Mouse (Mus musculus) heart, postnatal 25 days (tissue): ENCODE measurements around the gene Abr. TPM values are rescaled to one million over a fixed set of nuclear protein-coding genes. Genes with fewer than 3 reads are reported as not detected.
A peak's percentile ranks its signal among the peaks of the same experiment; 100 is the strongest.

Source experiments
- DNase-seq: peaks from one replicate; pipeline ENCODE4 v3.0.0; 2022; ENCODE audit warnings: low spot score
- intact Hi-C: fragments of 180-260 bp; cut with DNase I; formaldehyde crosslinking; loops from one replicate; pipeline ENCODE4 v1.15.1; 2025
- total RNA-seq, 2 experiments: library from RNA; stranded (reverse); gene quantifications; 2 replicates each; pipeline ENCODE4 v1.2.3; 2021

Gene Abr
- total RNA-seq, 2 experiments from 2014 or later = 26.2 to 29.5 TPM

DNA sequence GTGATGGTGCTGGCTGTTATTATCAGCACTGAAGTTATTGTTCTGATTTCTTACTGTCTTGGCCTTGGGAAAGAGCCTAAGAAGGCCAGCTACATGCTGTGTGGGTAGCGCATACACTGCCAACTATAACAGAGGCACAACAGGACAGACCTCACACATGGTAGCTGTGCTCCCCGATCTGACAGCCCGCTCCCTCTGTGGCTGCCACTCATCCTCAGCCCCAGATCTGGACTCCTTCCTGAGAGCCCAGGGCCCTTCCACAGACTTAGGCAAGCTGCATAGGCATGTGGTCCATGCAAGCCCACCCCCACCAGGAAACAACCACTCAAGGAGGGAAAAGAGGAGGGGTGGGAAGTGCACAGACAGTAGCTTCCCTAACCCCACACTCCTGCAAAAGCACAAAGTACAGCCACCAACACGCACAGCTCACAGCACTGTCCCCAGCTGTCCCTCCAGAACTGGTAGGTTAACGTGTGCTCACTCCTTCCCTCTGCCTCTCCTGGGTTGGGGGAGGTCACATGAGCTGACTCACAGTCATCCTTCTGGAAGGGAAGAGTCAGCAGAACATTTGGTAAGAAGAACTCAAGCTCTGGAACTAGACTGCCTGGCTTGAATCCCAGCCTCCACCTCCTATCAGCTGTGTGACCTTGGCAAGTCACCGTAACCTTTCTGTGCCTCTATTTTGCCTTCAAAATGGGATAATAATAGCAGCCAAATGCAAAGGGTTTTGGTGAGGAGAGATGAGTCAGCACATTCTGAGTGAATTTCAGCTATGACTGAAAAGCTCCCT lies 92.6 kb downstream of the Abr start:
- no peak for DNase-seq
- intact Hi-C loops = no loop called here

GRCm38 (mm10) chr11:76525646-76526351 lies 96.3 kb downstream of the Abr start:
- intact Hi-C loops = loop anchor here (1.0 kb wide), 1 partner anchor 53 kb away; no protein-coding TSS in a partner anchor
- DNase-seq = no peak

GRCm38 (mm10) chr11:76524947-76525346 lies 97.2 kb downstream of the Abr start:
- DNase-seq = no peak
- intact Hi-C loops = loop anchor here (1.0 to 5.0 kb wide), 2 partner anchors 53 to 122 kb away; no protein-coding TSS in a partner anchor

- intact Hi-C loops = loop anchor here (5.0 kb wide), 1 partner anchor 124 kb away; no protein-coding TSS in a partner anchor
- DNase-seq = no peak
These were observed 98.8 kb downstream of the Abr start for GRCm38 (mm10) chr11:76523356-76523755.

- DNase-seq = no peak
- intact Hi-C loops = loop anchor here (5.0 kb wide), 1 partner anchor 126 kb away; no protein-coding TSS in a partner anchor
These were observed 101.2 kb downstream of the Abr start for GRCm38 (mm10) chr11:76520889-76521288.

- intact Hi-C loops = no loop called here
- no peak for DNase-seq
These were observed 103.5 kb downstream of the Abr start for GRCm38 (mm10) chr11:76518613-76519012.

DNA sequence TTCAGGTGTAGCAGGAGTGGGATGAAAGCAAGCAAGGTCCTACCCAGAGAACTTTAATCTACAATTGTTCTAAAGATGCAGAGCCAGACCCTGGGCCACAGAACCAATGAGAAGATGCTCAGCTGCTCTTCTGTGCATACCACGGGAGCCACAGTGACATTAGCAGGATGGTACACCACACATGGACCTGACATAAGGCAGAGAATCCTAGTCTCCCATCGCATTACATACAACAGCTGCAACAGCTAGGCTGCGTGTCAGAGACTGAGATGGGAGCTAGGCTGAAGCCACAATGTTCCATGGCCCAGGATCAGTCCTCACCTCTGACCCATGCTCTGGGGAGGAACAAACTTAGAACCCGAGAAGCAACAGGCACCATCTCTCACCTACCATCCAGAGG lies 104.0 kb downstream of the Abr start:
- no peak for DNase-seq
- intact Hi-C loops = no loop called here

- no peak for DNase-seq
- intact Hi-C loops = no loop called here
These were observed 105.2 kb downstream of the Abr start for GRCm38 (mm10) chr11:76516951-76517350.

GRCm38 (mm10) chr11:76515123-76515522 lies 107.0 kb downstream of the Abr start:
- DNase-seq = no peak
- intact Hi-C loops = no loop called here

GRCm38 (mm10) chr11:76510977-76511376 lies 111.1 kb downstream of the Abr start:
- DNase-seq = no peak
- intact Hi-C loops = loop anchor here (5.0 kb wide), 1 partner anchor 54 kb away; no protein-coding TSS in a partner anchor

DNA sequence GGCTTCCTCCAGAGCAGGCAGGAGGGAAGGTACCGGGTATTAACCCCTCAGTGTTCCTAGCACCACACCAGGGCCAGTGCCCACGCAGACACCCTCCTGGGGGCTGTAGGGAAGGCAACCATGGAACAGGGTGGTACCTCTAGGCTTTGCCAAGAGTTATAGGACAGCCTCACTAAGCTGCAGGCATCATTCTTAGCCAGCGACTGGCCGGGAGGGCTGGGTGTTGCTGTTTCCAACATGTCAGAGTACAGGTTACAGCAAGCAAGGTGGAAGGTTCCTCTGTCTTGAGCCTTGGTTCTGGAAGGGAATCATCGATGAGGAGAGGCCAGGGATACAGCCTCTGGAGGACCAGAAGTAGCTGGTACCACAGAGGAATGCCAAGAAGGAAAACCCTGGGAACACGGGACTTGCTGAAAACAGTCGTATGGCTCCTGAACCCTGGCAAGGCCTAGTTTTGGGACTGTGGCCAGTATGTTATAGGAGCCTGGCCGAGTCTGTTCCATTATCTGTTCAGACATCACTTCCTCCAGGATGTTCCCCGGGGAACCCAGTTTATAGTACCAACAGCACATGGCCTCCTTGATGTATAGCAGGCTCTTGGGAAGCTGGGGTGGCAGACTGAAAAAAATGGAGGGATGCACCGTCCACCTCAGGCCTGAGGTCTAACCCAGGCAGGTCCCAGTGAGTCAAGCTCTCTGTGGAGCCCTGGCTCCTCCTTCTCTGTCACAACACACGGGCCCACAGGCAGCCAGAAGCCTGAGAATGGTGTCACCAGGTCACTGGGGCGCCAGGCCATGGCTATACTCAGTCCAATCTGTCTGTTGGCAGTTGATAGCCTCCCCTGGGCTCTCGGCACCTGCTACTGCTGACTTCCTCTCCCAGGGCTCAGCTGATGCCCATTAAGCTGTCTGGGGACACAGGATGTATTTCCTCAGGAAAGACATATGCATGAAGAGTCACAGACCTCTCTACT lies 112.1 kb downstream of the Abr start:
- DNase-seq = no peak
- intact Hi-C loops = loop anchor here (5.0 to 10.0 kb wide), 2 partner anchors 53 to 1675 kb away; partner anchors contain the start of gene Mnt

- no peak for DNase-seq
- intact Hi-C loops = loop anchor here (10.0 kb wide), 1 partner anchor 1674 kb away; the partner anchor contains the start of gene Mnt
These were observed 113.1 kb downstream of the Abr start for GRCm38 (mm10) chr11:76508831-76509595.

DNA sequence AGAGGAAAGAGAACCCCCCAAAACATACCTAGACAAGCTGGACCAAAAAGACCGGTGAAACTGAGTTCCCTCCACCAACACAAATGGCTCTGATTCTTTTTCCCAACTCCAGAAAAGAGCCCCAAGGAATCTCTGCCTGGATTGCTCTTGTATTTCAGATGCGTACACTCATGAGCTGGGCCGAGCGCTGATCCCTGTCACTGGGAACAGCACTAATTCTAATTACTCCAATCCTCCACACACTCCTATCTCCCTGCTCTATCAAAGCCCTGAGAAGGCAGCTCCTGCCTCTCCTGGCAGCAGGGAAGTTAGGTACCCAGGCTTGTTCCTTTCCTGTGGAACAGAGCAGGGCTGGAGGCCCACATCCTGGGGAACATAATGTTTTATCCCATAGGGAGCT lies 114.0 kb downstream of the Abr start:
- DNase-seq = no peak
- intact Hi-C loops = loop anchor here (10.0 kb wide), 1 partner anchor 1673 kb away; the partner anchor contains the start of gene Mnt

DNA sequence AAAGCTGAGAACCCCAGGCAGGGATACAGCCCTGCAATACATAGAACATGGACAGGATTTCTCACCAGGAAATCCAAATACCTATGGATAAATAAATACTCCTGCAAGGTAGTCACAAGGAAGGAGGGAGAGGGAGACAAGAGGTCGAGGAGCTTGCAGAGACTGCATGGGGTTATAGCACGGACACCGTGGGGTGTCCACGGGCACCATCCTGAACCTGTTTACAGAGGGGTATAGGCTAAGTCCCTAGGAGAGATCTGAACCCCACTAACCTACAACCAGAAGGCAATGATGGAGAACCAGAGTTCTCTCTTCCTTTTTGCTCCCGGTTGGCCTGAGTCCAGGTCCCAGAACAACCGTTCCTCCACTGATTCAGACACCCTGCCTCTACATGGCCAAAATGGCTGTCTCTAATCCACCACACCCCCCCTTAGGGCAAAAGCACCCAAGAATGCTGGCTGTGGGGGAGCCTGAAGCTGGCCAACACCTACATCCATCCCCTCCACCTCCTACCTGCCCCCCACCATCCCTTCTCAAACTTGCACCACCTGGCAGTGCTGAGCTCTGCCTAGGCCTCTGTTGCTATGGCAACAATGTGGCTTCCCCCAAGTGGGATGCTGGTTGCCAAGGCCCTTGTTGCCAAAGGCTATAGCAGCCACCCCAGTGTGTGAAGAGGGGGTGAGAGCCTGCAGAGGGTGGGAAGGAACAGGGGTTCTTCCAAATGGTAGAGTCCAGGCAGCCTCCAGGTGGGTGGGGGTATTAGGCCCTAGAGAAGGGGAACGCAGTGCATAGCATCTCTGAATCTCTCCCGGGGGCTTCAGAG lies 114.6 kb downstream of the Abr start:
- no peak for DNase-seq
- intact Hi-C loops = loop anchor here (2.0 to 10.0 kb wide), 2 partner anchors 71 to 1673 kb away; partner anchors contain the start of gene Mnt

DNA sequence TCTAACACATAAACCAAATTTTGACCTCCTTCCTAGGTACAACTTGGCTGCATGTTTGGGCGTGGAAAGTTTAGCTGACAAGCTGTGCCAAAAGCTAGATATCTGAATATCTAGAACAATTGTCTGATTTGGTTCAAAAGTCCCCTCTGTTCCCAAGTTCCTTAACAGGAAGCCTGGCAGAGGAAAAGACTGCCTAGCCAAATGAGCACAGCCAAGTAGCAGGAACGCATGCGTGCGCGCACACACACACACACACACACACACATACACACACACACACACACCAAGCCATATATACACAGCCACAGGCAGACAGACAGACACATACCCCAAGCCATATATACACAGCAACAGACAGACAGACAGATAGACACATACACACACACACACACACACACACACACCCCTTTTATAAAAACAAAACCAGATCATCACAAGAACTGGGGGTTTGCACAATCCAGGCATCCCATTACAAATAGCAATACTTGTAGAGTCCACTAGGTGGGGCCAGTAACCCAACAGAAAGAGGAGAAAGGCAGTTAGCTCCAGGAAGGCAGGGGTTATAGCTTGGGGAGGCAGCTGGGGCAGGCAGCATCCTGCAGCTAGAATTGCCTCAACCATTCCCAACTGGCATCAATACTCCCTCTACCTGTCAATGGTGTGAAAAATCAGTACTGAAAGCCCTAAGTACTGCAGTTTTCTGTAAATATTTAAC lies 115.4 kb downstream of the Abr start:
- intact Hi-C loops = loop anchor here (2.0 to 10.0 kb wide), 2 partner anchors 72 to 1672 kb away; partner anchors contain the start of gene Mnt
- DNase-seq = peak; percentile 46

DNA sequence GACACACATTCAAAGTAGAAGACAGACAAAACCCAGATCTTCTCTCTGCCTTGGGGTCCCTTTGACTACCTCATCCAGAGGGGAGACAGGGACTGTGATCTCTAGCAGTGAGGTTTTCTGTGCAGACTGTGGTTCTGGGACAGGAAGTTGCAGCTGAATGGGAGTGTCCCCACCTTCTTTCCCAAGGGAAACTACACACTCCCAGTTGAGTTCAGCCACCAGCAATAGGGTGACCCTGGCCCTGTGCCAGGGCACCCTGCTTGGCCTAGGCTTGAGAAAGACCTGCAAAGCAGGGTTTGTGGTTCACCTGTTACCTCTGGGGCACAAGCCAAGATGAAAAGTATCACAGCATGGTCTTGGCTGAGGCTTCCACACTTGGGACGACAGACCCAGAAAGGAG lies 117.0 kb downstream of the Abr start:
- intact Hi-C loops = loop anchor here (10.0 kb wide), 1 partner anchor 1670 kb away; the partner anchor contains the start of gene Mnt
- no peak for DNase-seq

DNA sequence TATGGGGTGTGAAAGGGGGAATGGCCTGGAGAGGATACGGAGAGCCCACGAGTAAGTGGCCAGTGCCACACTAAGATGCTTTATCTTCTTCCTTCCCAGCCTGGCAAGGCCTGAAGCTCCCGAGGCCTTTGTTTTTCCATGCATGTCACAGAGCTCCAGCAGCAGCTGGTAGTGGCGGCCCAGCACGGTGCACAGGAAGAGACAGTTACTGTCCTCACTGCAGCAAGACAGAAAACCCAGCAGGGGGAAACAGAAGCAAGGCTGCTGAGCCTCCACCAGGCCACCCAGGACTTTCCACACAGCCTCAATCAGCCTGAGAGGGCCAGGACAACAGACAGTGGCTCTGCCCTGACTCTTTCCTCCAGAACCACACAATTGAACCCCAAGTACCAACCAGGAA lies 118.1 kb downstream of the Abr start:
- DNase-seq = no peak
- intact Hi-C loops = loop anchor here (10.0 kb wide), 1 partner anchor 1669 kb away; the partner anchor contains the start of gene Mnt
